Mouse (Mus musculus) urinary bladder, postnatal 4 days (tissue): ENCODE data around the gene Cfap74.
"Not testable (repeated sequence)": the region's sequence is repeated elsewhere in the genome, so short reads cannot be mapped to it uniquely, and the experiment has no call there.

ENCODE experiments used
- DNase-seq, 2 experiments: peaks; one replicate each; pipeline ENCODE4 v3.0.0; 2021 to 2022; ENCODE audit warnings: low spot score in 2 of 2

The Cfap74 gene

GRCm38 (mm10) chr4:155408695-155409057, 314 bp upstream of the Cfap74 start:
- no peak for DNase-seq

- DNase-seq, result no peak
Observed at GRCm38 (mm10) chr4:155412124-155412523, 3.1 kb downstream of the Cfap74 start.

DNA sequence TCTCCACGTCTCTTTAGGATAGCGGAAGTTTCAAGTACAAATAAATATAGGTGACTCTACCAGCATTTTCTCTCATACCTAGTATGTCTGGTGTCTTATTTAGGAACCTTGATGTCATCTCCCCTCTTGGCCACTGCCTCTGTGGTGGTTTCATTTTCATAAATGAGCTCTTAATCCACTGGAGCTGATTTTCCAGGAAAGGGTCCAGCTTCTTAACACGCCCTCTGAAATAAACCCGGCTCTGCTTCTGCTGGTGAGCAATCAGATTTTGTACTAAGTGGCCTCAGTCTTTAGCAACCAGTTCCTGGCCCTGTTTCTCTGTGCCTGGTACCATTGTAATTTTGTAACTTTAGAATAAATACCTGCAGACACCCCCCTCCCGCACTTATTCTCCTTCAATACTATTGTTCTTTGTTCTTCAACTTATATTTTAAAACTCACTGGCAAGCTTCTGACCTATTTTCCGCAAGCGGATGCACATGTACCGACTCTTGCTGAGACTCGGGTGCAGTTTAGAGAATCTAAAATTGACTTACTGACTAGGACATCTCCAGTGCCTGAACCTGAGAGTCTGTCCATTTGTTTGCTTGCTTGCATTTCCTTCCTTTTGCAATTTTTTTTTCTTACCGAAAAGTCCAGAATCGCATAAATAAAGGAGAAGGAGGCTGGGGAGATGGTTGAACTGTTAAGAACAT, 4.8 kb downstream of the Cfap74 start:
- no peak for DNase-seq

DNA sequence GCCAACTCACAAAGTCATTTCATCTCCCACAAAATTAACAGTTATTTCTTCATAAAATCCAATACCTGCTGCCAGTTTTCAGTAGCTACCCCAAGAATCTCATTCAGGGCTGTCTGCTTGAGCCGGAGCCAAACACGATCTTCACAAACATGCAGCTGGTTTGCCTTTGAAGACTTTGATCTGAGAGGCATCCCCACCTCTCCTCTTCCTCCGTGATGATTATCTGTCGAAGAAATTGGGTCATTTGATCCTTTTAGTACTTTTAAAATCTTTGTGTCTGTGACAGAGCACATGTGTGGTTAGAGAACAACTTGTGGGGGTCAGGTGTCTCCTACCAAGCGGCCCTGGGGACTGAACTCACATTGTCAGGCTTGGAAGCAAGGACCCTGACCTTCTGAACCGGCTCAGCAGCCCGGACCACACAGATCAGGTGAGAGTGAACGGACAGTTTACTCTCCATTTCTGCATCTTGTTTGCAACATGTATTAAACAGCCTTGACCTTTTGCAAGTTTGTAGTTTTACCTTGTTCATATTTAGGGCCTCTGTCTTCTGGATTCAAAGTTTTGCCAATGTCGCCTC, 5.8 kb downstream of the Cfap74 start:
- DNase-seq, result no peak

GRCm38 (mm10) chr4:155420137-155420536, 11.1 kb downstream of the Cfap74 start:
- DNase-seq, result no peak

DNA sequence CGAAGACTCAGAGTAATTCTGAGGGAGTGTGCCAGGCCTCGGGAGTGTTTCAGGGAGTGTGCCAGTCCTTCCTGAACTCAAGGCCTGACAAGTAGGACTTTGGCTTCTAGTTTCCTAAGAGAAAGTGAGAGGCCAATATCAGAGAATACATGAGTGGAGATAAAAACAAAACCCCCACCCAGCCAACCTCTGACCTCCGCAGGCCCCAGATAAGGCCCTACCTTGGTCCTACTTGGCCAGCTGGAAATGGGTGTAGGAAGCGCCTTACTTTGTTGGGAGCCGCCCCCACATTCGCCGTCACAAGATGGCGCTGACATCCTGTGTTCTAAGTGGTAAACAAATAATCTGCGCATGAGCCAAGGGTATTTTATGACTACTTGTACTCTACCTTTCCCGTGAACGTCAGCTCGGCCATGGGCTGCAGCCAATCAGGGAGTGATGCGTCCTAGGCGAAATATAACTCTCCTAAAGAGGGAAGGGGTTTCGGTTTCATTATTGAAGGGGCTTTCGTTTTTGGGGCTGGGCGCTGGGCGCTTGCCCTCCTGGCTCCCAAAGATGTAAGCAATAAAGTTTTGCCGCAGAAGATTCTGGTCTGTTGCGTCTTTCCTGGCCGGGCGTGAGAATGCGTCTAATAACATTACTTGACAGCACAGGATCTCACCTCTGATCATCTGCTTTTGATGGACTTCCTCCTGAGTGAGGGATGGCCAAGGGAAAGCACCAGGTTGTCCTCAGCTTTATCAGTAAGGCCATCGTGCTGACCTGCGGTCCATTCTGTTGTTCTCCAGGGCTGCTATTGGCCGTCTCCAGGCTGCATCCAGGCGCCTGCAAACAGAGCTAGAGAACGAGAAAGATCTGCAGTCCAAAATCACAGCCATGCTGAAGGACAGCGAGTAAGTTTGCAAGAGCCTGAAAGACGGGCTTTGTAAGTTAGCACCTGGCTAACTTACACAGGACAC, 12.7 kb downstream of the Cfap74 start:
- DNase-seq, result not testable (repeated sequence)

DNA sequence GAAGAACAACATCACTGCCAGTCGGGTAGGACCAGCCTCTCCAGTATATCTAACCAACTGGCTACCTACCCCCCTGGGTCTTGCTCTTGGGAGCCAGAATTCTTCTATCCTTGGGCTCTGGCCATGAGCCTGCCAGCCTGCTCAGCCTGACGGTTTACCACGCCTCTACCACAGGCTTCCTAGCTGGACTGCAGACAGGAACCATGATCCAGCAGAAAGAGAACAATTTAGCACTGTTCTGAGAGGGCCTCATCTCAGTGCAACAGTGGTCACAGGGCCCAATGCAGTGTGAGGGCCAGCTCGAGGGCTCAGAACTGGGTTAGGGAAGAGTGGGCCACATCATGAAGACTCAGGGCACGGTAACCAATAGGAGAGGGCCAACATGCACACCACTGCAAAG, 15.0 kb downstream of the Cfap74 start:
- DNase-seq, result no peak

DNA sequence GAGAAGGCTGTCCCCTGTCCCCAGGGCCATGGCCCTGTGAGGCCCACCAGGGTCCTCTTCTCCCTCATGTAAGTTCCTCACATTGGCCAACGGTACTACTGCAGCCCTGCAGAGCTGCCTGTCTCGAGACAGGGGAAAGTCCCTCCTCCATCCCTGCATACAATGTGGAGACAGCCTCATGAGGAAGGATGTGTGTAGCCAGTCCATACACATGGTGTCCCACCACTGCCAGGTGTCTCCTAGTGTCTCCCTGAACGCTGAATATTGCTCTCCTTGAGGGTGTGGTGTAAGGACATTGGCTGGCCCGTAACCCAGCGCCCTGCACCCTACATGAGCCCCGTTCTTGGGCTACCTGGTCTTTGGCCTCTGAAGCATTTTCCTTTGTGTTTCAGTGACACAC, 17.3 kb downstream of the Cfap74 start:
- no peak for DNase-seq

GRCm38 (mm10) chr4:155428442-155428841, 19.5 kb downstream of the Cfap74 start:
- no peak for DNase-seq

- no peak for DNase-seq
Observed at GRCm38 (mm10) chr4:155429202-155429601, 20.2 kb downstream of the Cfap74 start.

DNA sequence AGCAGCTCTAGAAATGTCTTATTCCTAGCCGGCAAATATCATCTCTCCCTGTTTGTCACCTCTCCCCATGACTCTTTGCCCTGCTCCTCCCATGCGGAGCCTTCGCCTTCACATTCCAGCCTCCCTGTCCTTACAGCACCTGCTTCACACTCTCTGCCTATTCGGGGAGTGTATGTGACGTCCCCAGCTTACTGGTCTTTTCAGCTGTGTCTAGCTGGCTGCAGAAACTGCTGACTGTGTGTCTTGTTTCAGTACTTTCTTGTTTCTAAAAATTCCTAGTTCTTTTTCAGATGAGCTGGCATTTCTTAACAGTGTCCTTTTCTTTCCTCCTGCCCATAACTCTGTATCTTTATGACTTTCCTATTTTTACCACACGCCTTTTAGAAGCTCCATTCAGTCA, 23.4 kb downstream of the Cfap74 start:
- DNase-seq, result no peak

GRCm38 (mm10) chr4:155433993-155434392, 25.0 kb downstream of the Cfap74 start:
- DNase-seq, result no peak

DNA sequence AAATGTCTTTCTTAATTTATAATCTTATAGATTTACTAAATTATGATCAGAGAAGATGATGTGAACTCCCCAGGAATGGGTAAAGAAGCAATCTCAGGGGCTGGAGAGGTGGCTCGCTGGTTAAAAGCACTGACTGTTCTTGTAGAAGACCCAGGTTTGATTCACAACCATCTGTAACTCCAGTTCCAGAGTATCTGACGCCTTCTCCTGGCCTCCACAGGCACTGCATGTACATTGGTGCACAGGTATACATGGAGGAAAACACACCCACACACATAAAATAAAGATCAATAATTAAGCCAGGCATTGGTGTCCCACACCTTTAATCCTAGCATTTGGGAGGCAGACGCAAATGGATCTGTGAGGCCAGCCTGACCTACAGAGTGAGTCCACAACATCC, 33.8 kb downstream of the Cfap74 start:
- DNase-seq, result no peak

GRCm38 (mm10) chr4:155451597-155451996, 42.6 kb downstream of the Cfap74 start:
- no peak for DNase-seq

DNA sequence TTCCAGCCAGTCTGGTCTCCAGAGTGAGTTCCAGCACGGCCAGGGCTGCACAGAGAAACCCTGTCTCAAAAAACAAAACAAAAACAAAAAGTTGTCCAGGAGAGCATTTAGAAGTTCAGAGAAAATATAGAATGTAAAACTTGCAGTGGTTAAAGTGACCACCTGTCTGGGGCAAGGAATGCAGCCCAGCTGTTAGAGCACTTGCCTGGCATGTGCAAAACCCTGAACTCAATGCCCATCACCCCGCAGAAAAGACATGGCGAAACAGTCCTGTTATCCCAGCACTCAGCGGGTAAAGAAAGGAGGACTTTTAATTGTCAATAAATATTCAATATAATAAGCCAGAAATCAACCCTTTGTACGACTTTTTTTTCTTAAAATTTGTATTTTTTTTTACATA, 49.6 kb downstream of the Cfap74 start:
- no peak for DNase-seq

- no peak for DNase-seq
Observed at GRCm38 (mm10) chr4:155463050-155463449, 54.1 kb downstream of the Cfap74 start.

GRCm38 (mm10) chr4:155463611-155464010, 54.6 kb downstream of the Cfap74 start:
- no peak for DNase-seq

GRCm38 (mm10) chr4:155464061-155464460, 55.1 kb downstream of the Cfap74 start:
- DNase-seq, result no peak

- peak in 1 of 2 experiments; percentile 54 for DNase-seq
Observed at GRCm38 (mm10) chr4:155465607-155466006, 56.6 kb downstream of the Cfap74 start.

- peak in 1 of 2 experiments; percentile 54 for DNase-seq
Observed at GRCm38 (mm10) chr4:155466080-155466479, 57.1 kb downstream of the Cfap74 start.

- DNase-seq, result no peak
Observed at GRCm38 (mm10) chr4:155467237-155468010, 58.4 kb downstream of the Cfap74 start.

DNA sequence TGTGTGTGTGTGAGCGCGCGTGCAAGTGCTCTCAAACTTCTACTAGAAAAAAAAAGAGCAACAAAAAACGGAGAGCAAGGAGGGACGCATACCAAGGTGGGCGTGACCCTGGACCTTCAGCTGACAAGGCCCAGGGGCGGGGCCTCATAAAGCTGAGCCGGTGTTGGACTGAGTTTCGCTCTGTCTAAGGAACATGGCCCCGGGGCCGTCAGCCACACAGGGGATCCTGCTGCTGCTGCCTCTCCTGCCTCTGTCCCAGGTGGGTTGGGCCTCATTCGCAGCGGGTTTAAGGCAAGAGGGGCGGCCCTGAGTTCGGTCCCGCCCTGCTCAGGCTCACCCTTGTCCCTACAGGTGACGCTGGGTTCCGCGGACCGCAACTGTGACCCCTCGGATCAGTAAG, 60.0 kb downstream of the Cfap74 start, which contains the start of gene Tmem52:
Tmem52 (plus strand) TSS at position 163 of the 400 bp plus-strand sequence.
- DNase-seq, result peak in 1 of 2 experiments; percentile 66
